Mouse (Mus musculus) CH12.LX (cell line): Measurements from ENCODE around the gene Ptp4a2. TPM values are rescaled to one million over a fixed set of nuclear protein-coding genes. Genes with fewer than 3 reads are reported as not detected.

ENCODE experiments used
- DNase-seq: peaks from one replicate; pipeline ENCODE4 v3.0.0-alpha.2; 2013; ENCODE audit errors: extremely low read depth
- H3K27ac ChIP-seq: 2 replicates; pipeline ENCODE4 v1.5.1; 2012; ENCODE audit warnings: low read depth, mild to moderate bottlenecking, control low read depth, moderate library complexity; ENCODE audit not compliant: insufficient read depth
- H3K27me3 ChIP-seq: replicated peaks from 2 replicates; pipeline ENCODE3; 2012; ENCODE audit warnings: inconsistent platforms
- H3K36me3 ChIP-seq, 2 experiments: replicated peaks in 1 of 2; 2 replicates each; pipeline versions ENCODE3 to v1.6.1; 2012; ENCODE audit warnings: inconsistent platforms in 1 of 2, low read length in 1 of 2, mild to moderate bottlenecking in 1 of 2, mixed read lengths in 1 of 2, moderate library complexity in 1 of 2; ENCODE audit not compliant: control insufficient read depth in 1 of 2, insufficient read depth in 1 of 2
- H3K4me1 ChIP-seq, 2 experiments: 2 replicates each; pipeline ENCODE4 v1.6.1; 2012; ENCODE audit warnings: inconsistent platforms in 1 of 2, moderate library complexity in 1 of 2; ENCODE audit not compliant: insufficient read depth in 2 of 2, control insufficient read depth in 1 of 2
- H3K4me2 ChIP-seq: 2 replicates; pipeline ENCODE4 v1.6.1; 2012; ENCODE audit warnings: low read depth, mild to moderate bottlenecking, control low read depth; ENCODE audit not compliant: poor library complexity, insufficient read depth, severe bottlenecking
- H3K4me3 ChIP-seq, 3 experiments: fragments of 150-350 bp in 1 of 3; sonication (generic) in 1 of 3; replicated peaks in 1 of 3; 2 replicates each; pipeline versions ENCODE3 to v1.5.1; 2011 to 2012; ENCODE audit warnings: low read depth in 2 of 3, low read length in 2 of 3, mild to moderate bottlenecking in 2 of 3, moderate library complexity in 2 of 3, control low read depth in 1 of 3, improper control_type of control experiment in 1 of 3, inconsistent platforms in 1 of 3, mixed read lengths in 1 of 3; ENCODE audit not compliant: poor library complexity in 1 of 3
- H3K79me2 ChIP-seq: replicated peaks from 2 replicates; pipeline ENCODE4 v1.6.1; 2012; ENCODE audit warnings: mild to moderate bottlenecking, moderate library complexity; ENCODE audit not compliant: control insufficient read depth, poor library complexity, insufficient read depth, severe bottlenecking; ENCODE audit errors: extremely low read depth
- H3K9ac ChIP-seq: 2 replicates; pipeline ENCODE4 v1.6.1; 2012; ENCODE audit warnings: low read depth, mild to moderate bottlenecking, control low read depth, moderate library complexity; ENCODE audit not compliant: insufficient read depth
- H3K9me3 ChIP-seq: replicated peaks from 2 replicates; pipeline ENCODE3; 2012; ENCODE audit warnings: low read length, inconsistent platforms, mixed read lengths
- BHLHE40 ChIP-seq: IDR thresholded peaks from 2 replicates; pipeline ENCODE4 v1.6.1; 2011; ENCODE audit warnings: mild to moderate bottlenecking, low read depth, low read length, improper control_type of control experiment
- CHD1 ChIP-seq: IDR thresholded peaks from 2 replicates; pipeline ENCODE4 v1.6.1; 2012; ENCODE audit warnings: low read depth, low read length, improper control_type of control experiment, inconsistent platforms
- CTCF ChIP-seq, 2 experiments: IDR thresholded peaks in 1 of 2; conservative IDR thresholded peaks in 1 of 2; 2 replicates each; pipeline ENCODE4 v1.5.1; 2011 to 2012; ENCODE audit warnings: low read depth in 2 of 2, low read length in 2 of 2, improper control_type of control experiment in 1 of 2, inconsistent platforms in 1 of 2, mild to moderate bottlenecking in 1 of 2, moderate library complexity in 1 of 2
- ELF1 ChIP-seq: IDR thresholded peaks from 2 replicates; pipeline ENCODE4 v1.6.1; 2014; ENCODE audit warnings: low read depth, mild to moderate bottlenecking, inconsistent platforms, low read length, improper control_type of control experiment
- EP300 ChIP-seq: IDR thresholded peaks from 2 replicates; pipeline ENCODE4 v1.6.1; 2011; ENCODE audit warnings: low read length, improper control_type of control experiment
- HCFC1 ChIP-seq: IDR thresholded peaks from 2 replicates; pipeline ENCODE4 v1.6.1; 2012; ENCODE audit warnings: low read depth, mild to moderate bottlenecking, inconsistent platforms, low read length, improper control_type of control experiment
- IRF4 ChIP-seq: IDR thresholded peaks from 2 replicates; pipeline ENCODE4 v1.6.1; 2014; ENCODE audit warnings: low read depth, mild to moderate bottlenecking, inconsistent platforms, low read length, improper control_type of control experiment
- MAX ChIP-seq: IDR thresholded peaks from 2 replicates; pipeline ENCODE4 v1.6.1; 2011; ENCODE audit warnings: low read length, improper control_type of control experiment
- MAZ ChIP-seq: IDR thresholded peaks from 2 replicates; pipeline ENCODE4 v1.6.1; 2012; ENCODE audit warnings: low read depth, mild to moderate bottlenecking, inconsistent platforms, low read length, improper control_type of control experiment, moderate library complexity
- MEF2A ChIP-seq: IDR thresholded peaks from 2 replicates; pipeline ENCODE4 v1.6.1; 2014; ENCODE audit warnings: low read depth, mild to moderate bottlenecking, inconsistent platforms, low read length, improper control_type of control experiment, borderline replicate concordance
- MYC ChIP-seq: IDR thresholded peaks from 2 replicates; pipeline ENCODE4 v1.6.1; 2011; ENCODE audit warnings: low read depth, mild to moderate bottlenecking, improper control_type of control experiment, low read length
- NELFE ChIP-seq: IDR thresholded peaks from 2 replicates; pipeline ENCODE4 v1.6.1; 2011; ENCODE audit warnings: low read depth, low read length, improper control_type of control experiment
- NRF1 ChIP-seq: IDR thresholded peaks from 2 replicates; pipeline ENCODE4 v1.6.1; 2014; ENCODE audit warnings: low read depth, mild to moderate bottlenecking, inconsistent platforms, low read length, improper control_type of control experiment, moderate library complexity
- POLR2A ChIP-seq: IDR thresholded peaks from 2 replicates; pipeline ENCODE4 v1.6.1; 2011; ENCODE audit warnings: low read depth, mild to moderate bottlenecking, improper control_type of control experiment, low read length
- POLR2AphosphoS2 ChIP-seq: IDR thresholded peaks from 2 replicates; pipeline ENCODE4 v1.6.1; 2011; ENCODE audit warnings: low read depth, low read length, improper control_type of control experiment
- RAD21 ChIP-seq: IDR thresholded peaks from 2 replicates; pipeline ENCODE4 v1.6.1; 2011; ENCODE audit warnings: low read depth, mild to moderate bottlenecking, low read length, improper control_type of control experiment, moderate library complexity
- RCOR1 ChIP-seq: conservative IDR thresholded peaks from 2 replicates; pipeline ENCODE4 v1.6.1; 2012; ENCODE audit warnings: low read depth, mild to moderate bottlenecking, inconsistent platforms, low read length, improper control_type of control experiment
- SIN3A ChIP-seq: IDR thresholded peaks from 2 replicates; pipeline ENCODE4 v1.6.1; 2012; ENCODE audit warnings: low read length, improper control_type of control experiment, inconsistent platforms
- SMC3 ChIP-seq: IDR thresholded peaks from 2 replicates; pipeline ENCODE4 v1.6.1; 2011; ENCODE audit warnings: low read depth, low read length, improper control_type of control experiment
- TBP ChIP-seq: conservative IDR thresholded peaks from 2 replicates; pipeline ENCODE4 v1.6.1; 2011; ENCODE audit warnings: low read depth, low read length, improper control_type of control experiment
- UBTF ChIP-seq: IDR thresholded peaks from 2 replicates; pipeline ENCODE4 v1.6.1; 2012; ENCODE audit warnings: low read depth, mild to moderate bottlenecking, inconsistent platforms, low read length, improper control_type of control experiment, moderate library complexity
- USF2 ChIP-seq: conservative IDR thresholded peaks from 2 replicates; pipeline ENCODE4 v1.6.1; 2011; ENCODE audit warnings: low read depth, low read length, improper control_type of control experiment
- ZC3H11A ChIP-seq: IDR thresholded peaks from 2 replicates; pipeline ENCODE4 v1.6.1; 2012; ENCODE audit warnings: low read depth, mild to moderate bottlenecking, inconsistent platforms, low read length, improper control_type of control experiment
- ZMIZ1 ChIP-seq: IDR thresholded peaks from 2 replicates; pipeline ENCODE4 v1.6.1; 2012; ENCODE audit warnings: low read depth, mild to moderate bottlenecking, inconsistent platforms, low read length, improper control_type of control experiment
- ZNF384 ChIP-seq: IDR thresholded peaks from 2 replicates; pipeline ENCODE4 v1.6.1; 2012; ENCODE audit warnings: low read depth, low read length, improper control_type of control experiment, inconsistent platforms
- dilution Hi-C: fragments of 300-500 bp; cut with MboI; formaldehyde crosslinking; loops from 2 replicates; pipeline ENCODE4 v1.14.3; 2020; ENCODE audit warnings: low sequenced_read_pairs; ENCODE audit not compliant: extremely low pct_unique_long_range_greater_than_20kb, extremely low pct_ligation_motif_present
- in situ Hi-C: fragments of 300-500 bp; cut with MboI; formaldehyde crosslinking; loops from 3 replicates; pipeline ENCODE4 v1.14.3; 2019; ENCODE audit warnings: low sequenced_read_pairs, low pct_ligation_motif_present, low pct_unique_long_range_greater_than_20kb, mixed read lengths
- polyA plus RNA-seq: library from polyadenylated mRNA; unstranded; fragments of >175 nt; gene quantifications from 2 replicates; pipeline ENCODE4 v1.2.1, GENCODE M21; 2012; ENCODE audit warnings: low read depth; ENCODE audit not compliant: insufficient read length
- total RNA-seq, 2 experiments: library from RNA; depleted of rRNA; stranded (reverse); fragments of 300-350 nt in 1 of 2; fragments of >200 nt in 1 of 2; gene quantifications; 2 replicates each; pipeline ENCODE4 v1.2.3; 2012 to 2014

Ptp4a2 gene
- total and polyA plus RNA-seq, 3 experiments = 113 to 415 (median 327) TPM

DNA sequence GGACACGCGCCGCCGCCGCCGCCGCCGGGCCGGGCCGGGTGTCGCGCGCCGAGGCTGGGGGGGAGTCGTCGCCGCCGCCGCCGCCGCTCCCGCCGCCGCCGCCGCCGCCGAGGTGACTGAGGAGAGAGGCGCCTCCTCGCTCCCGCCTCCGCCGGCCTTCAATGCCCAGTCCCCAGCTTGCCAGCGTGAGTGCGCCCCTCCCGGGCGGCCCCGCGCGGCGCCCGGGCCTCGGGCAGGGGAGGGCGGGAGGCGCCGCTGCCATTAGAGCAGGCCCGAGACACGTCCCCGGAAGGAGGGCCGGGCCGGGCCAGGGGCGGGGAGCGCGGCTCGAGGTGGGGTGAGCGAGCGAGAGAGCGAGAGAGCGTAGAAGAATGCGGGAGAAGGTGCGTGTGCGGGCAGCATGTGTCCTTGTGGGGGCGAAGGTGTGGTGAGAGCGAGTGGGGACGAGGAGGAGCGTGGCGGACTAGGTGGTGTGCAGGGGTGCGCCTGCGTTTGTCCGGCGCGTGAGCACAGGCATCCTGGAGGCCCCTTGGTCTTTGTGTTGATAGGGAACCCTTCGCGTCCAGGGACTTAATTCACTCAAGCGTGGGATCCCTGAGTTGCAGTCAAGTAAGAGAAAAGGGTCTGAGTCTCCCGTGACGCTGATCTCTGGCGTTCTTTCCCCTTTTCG, 9.5 kb downstream of the Ptp4a2 start:
- Histone ChIP-seq H3K27ac (peak overlapping the region; percentile 94), H3K79me2 (peaks cover 51% of the 10 kb centered on the region), H3K4me3 (peak overlapping the region; percentile 87 to 99 (median 95)), H3K9ac (peak overlapping the region; percentile 94), H3K4me2 (no peak overlapping the region)
- in situ Hi-C loops = no loop called here
- TF ChIP-seq MAX (0 out of 2 replicates have a peak, but pooled peaks have one; percentile 45), RCOR1 (no peak), NELFE (peak; percentile 9; the same call in 1 of the 2 replicates), HCFC1 (peak; percentile 29; the same call in 1 of the 2 replicates), MEF2A (peak; percentile 35; the same call in 1 of the 2 replicates), MAZ (0 out of 2 replicates have a peak, but pooled peaks have one; percentile 63), NRF1 (peak; percentile 58), POLR2A (no peak; the same call in 1 of the 2 replicates), ZC3H11A (no peak), BHLHE40 (peak; percentile 86), EP300 (no peak), ELF1 (peak; percentile 72), MYC (peak; percentile 49; the same call in 1 of the 2 replicates), SIN3A (peak; percentile 47; the same call in 1 of the 2 replicates), IRF4 (peak; percentile 36; the same call in 1 of the 2 replicates), UBTF (peak; percentile 96; the same call in 1 of the 2 replicates), ZMIZ1 (peak; percentile 55; the same call in 1 of the 2 replicates), CTCF (conservative IDR thresholded peaks at IDR 0.05 in 1 of 2, IDR thresholded peaks at IDR 0.05 in 1 of 2; ENCODE audit: low read depth in 2 of 2, low read length in 2 of 2) (peak in 1 of 2 experiments; percentile 1; a peak in 1 of 4 replicates)
- TF ChIP-seq, all 38 proteins: peak for 14
- peak; percentile 47 for DNase-seq
- dilution Hi-C loops = no loop called here
- peaks cover 3% of the 10 kb centered on the region for H3K9me3 ChIP-seq
- H3K27me3 ChIP-seq = no peaks in the 10 kb centered on the region
- H3K4me1 ChIP-seq = peaks cover 10 to 41% of the 10 kb centered on the region in 2 experiments
- H3K36me3 ChIP-seq = peaks cover 0 to 29% of the 10 kb centered on the region in 2 experiments

DNA sequence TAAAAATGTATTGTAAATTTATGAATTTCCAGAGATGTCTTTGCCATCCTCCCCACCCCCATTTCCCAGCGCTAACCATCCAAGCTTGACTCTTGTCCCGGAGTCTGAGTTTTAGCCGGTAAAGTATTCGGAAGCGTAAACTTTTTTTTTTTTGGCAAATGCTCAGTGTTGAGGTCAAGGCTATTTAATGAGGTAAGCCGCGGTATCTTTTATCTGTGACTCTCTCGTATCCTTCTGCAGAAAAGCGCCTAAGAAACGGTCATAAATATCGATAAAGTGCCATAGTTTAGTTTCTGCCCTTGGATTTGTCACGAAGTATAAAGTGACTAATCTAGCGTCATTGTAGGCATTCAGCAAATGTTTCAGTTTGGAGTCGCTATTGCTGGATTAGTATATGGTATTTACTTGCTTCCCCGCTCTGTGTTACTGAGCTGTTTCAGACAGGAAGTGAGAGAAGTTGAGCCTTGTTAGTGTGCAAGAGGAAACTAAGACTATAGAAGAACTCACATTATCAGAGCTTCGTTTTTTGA, 10.1 kb downstream of the Ptp4a2 start:
- Histone ChIP-seq H3K9ac (peak overlapping the region; percentile 94), H3K9me3 (peaks cover under 1% of the 10 kb centered on the region), H3K27me3 (no peaks in the 10 kb centered on the region), H3K36me3 (peaks cover 0 to 29% of the 10 kb centered on the region in 2 experiments), H3K4me3 (peak overlapping the region; percentile 87 to 99 (median 95)), H3K4me1 (peaks cover 10 to 45% of the 10 kb centered on the region in 2 experiments), H3K27ac (peak overlapping the region; percentile 94), H3K79me2 (peaks cover 57% of the 10 kb centered on the region), H3K4me2 (no peak overlapping the region)
- peak; percentile 54 for DNase-seq
- in situ Hi-C loops = no loop called here
- dilution Hi-C loops = no loop called here
- no peak for TF ChIP-seq SMC3
- TF ChIP-seq IRF4 = peak; percentile 23
- peak; percentile 68; the same call in 1 of the 2 replicates for TF ChIP-seq TBP
- TF ChIP-seq SIN3A = peak; percentile 82
- no peak; the same call in 1 of the 2 replicates for TF ChIP-seq RAD21
- TF ChIP-seq USF2 = no peak
- TF ChIP-seq CHD1 = peak; percentile 83
- TF ChIP-seq POLR2AphosphoS2 = no peak
- peak; percentile 45; the same call in 1 of the 2 replicates for TF ChIP-seq EP300
- 0 out of 2 replicates have a peak, but pooled peaks have one; percentile 50 for TF ChIP-seq ELF1
- 0 out of 2 replicates have a peak, but pooled peaks have one; percentile 13 for TF ChIP-seq ZNF384
- TF ChIP-seq, all 38 proteins: peak for 7
